Mouse (Mus musculus) lung, adult 2 months (tissue): ENCODE measurements around the gene B9d1.

Source experiments
- CTCF ChIP-seq: fragments of 200-500 bp; IDR thresholded peaks from 2 replicates; pipeline ENCODE4 v1.5.1; 2011; ENCODE audit warnings: mild to moderate bottlenecking, low read length, control low read depth; ENCODE audit not compliant: insufficient read depth
- POLR2A ChIP-seq: fragments of 200-500 bp; IDR thresholded peaks from 2 replicates; pipeline ENCODE4 v1.6.1; 2011; ENCODE audit warnings: low read depth, mild to moderate bottlenecking, control low read depth, low read length, borderline replicate concordance; ENCODE audit errors: extremely low read depth

DNA sequence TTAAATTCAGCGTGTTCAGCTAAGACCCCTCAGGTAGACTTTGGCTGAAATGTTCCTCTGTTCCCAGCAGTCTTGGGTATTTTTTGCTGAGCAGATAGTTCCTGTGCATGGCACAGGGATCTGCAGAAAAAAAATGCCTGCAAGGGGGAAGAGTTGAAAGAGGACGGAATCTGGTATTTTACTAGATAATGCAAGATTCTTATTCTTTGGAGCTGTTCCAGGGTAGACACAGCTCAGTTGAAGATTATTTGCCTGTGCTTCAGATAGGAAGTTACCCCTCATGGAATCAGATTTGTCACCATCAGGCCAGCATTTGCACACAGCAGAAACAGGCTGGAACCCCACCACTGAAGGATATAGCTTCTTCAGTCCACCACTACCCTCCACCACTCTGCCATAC is 9.4 kb upstream of the B9d1 start:
- TF ChIP-seq CTCF = no peak
- TF ChIP-seq POLR2A = no peak
